Mouse (Mus musculus) kidney, embryonic 15.5 days (tissue): ENCODE results near the gene Sephs2. TPM values are rescaled to one million over a fixed set of nuclear protein-coding genes. Genes with fewer than 3 reads are reported as not detected.

ENCODE experiments used
- ATAC-seq: fragments of 200-750 bp; cut with Nextera tagmentation; replicated peaks from 2 replicates; pipeline ENCODE4 v1.8.0; 2017; ENCODE audit warnings: moderate TSS enrichment; ENCODE audit not compliant: low FRiP score
- H3K27ac ChIP-seq: fragments of 300-500 bp; sonication (generic); 2 replicates; pipeline ENCODE4 v1.5.1; 2015; ENCODE audit warnings: mild to moderate bottlenecking, inconsistent platforms
- H3K27me3 ChIP-seq: fragments of 300-500 bp; sonication (generic); 2 replicates; pipeline ENCODE4 v1.6.1; 2015; ENCODE audit warnings: inconsistent platforms
- H3K36me3 ChIP-seq: fragments of 300-500 bp; sonication (generic); 2 replicates; pipeline ENCODE4 v1.6.1; 2015; ENCODE audit warnings: inconsistent platforms
- H3K4me1 ChIP-seq: fragments of 300-500 bp; sonication (generic); 2 replicates; pipeline ENCODE4 v1.6.1; 2015; ENCODE audit warnings: inconsistent platforms
- H3K4me2 ChIP-seq: fragments of 300-500 bp; sonication (generic); 2 replicates; pipeline ENCODE4 v1.6.1; 2015; ENCODE audit warnings: moderate library complexity, mild to moderate bottlenecking, inconsistent platforms
- H3K4me3 ChIP-seq: fragments of 300-500 bp; sonication (generic); replicated peaks from 2 replicates; pipeline ENCODE4 v1.5.1; 2015; ENCODE audit warnings: mild to moderate bottlenecking, inconsistent platforms
- H3K9ac ChIP-seq: fragments of 300-500 bp; sonication (generic); 2 replicates; pipeline ENCODE4 v1.6.1; 2015; ENCODE audit warnings: mild to moderate bottlenecking, inconsistent platforms
- H3K9me3 ChIP-seq: fragments of 300-500 bp; sonication (generic); replicated peaks from 2 replicates; pipeline ENCODE4 v1.6.1; 2016; ENCODE audit warnings: inconsistent platforms
- WGBS: fragments of 180-500 bp; shearing (Covaris S2); methylation state at CpG from one replicate; pipeline ENCODE4 v1.1.7; 2015; ENCODE audit warnings: mixed read lengths; 5-methylcytosine and 5-hydroxymethylcytosine counted together
- polyA plus RNA-seq: library from polyadenylated mRNA; unstranded; fragments of >200 nt; fragmentation: Nextera tagmentation; extraction: Ambion mirVana; gene quantifications from 2 replicates; pipeline ENCODE4 v1.2.1, GENCODE M21; 2015

Gene Sephs2
- polyA plus RNA-seq: 112 and 113 TPM in 2 replicates

DNA sequence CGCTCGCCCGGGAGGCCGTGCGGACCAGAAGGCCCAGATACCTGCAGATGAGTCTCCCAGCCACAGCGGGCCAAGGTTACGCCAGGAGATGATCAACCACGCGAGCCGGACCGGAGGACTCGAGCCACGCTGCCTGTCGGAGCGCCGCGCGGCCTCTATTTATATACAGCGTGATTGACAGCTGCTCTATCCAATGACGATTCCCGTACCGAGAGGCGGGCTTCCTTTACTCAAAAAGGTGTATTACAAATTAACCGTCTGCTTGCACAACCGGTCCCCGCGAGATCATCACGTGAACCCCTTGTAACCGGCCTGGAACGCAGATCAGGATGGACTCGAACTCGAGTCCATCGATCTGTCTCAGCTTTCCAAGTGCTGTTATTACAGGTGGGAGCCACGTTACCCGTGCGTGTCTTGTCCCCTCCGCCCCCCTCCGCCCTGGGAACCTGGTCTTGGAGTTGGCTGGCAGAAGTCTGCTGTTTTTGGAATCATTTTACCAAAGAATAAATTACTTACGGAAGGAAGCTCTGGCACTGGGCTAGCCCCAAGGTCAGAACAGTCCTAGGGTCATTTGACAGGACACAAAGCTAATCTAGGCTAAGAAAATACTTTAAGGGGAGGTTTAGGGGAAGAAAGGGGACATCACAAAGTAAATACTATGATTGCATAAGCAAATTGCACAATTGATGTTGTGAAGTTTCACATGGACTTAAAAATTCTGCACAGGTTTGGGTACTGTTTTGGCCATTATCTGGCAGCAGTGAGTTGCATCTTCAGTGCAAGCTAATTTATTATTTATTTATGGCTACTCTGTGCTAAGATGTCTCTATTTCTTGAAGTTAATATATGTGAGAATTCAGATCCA lies at the start of gene Sephs2:
TSS of gene Sephs2 (minus strand) at position 131 of the 865 bp plus-strand sequence.
- under 1% methylated on average over 39 of the region's 39 CpGs for whole genome bisulfite sequencing
- Histone ChIP-seq H3K27me3 (no peaks in the 10 kb centered on the region), H3K9me3 (no peaks in the 10 kb centered on the region), H3K36me3 (peaks cover 31% of the 10 kb centered on the region), H3K4me1 (peaks cover 47% of the 10 kb centered on the region), H3K27ac (peak within 1 kb of the TSS; percentile 92), H3K4me2 (peak within 1 kb of the TSS; percentile 84), H3K4me3 (peak within 1 kb of the TSS; percentile 80), H3K9ac (peak within 1 kb of the TSS; percentile 84)
- peak; percentile 86 for ATAC-seq

DNA sequence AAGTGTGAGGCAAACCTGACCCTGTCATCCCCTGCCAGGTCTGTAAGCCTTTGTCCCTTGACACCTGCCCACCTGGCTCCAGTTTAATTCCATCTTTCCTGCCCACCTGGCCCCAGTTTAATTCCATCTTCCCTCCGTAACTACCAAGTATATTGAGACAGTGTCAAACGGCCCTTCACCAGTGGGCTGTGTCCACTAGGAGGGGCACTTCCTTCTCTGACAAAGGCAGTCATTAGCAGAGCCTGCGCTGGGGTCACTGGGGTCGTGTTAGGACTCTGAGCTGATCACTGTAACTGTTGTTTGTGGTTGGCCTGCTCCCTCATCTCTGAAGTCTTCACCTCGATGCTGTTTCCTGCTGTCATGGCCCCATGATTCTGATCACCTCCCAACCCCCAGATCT lies 48.2 kb upstream of the Sephs2 start:
- ATAC-seq: no peak
- no peaks in the 10 kb centered on the region for H3K36me3 ChIP-seq
- no peak overlapping the region for H3K4me3 ChIP-seq
- no peak overlapping the region for H3K4me2 ChIP-seq
- no peaks in the 10 kb centered on the region for H3K9me3 ChIP-seq
- H3K9ac ChIP-seq: no peak overlapping the region
- no peaks in the 10 kb centered on the region for H3K27me3 ChIP-seq
- H3K4me1 ChIP-seq: peaks cover 11% of the 10 kb centered on the region; the same call in 1 of the 2 replicates
- WGBS: 41% methylated on average over 5 of the region's 5 CpGs
- no peak overlapping the region for H3K27ac ChIP-seq

DNA sequence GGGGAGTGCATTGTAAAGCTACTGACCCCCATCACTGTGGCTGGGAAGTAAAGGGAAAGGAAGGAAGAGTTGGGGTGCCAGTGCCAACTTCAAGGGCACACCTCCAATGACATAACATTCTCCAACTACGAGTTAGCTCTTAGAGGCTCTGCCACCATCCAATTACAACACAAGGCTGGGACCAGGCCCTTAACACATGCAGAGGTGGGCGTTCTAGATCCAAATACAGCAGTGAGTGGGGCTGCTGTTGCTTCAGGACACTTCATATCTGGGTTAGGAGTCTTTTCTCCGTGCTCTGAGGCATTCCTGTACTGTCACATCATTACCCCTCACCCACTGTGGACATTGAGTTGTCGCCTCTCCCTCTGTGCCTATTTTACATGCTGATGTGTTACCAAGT lies 47.3 kb upstream of the Sephs2 start:
- Histone ChIP-seq H3K9ac (no peak overlapping the region), H3K4me3 (no peak overlapping the region), H3K9me3 (no peaks in the 10 kb centered on the region), H3K27me3 (no peaks in the 10 kb centered on the region), H3K4me1 (peaks cover 7% of the 10 kb centered on the region; the same call in 1 of the 2 replicates), H3K27ac (no peak overlapping the region), H3K4me2 (no peak overlapping the region), H3K36me3 (no peaks in the 10 kb centered on the region)
- no peak for ATAC-seq
- WGBS: 75% methylated on average over 4 of the region's 4 CpGs

DNA sequence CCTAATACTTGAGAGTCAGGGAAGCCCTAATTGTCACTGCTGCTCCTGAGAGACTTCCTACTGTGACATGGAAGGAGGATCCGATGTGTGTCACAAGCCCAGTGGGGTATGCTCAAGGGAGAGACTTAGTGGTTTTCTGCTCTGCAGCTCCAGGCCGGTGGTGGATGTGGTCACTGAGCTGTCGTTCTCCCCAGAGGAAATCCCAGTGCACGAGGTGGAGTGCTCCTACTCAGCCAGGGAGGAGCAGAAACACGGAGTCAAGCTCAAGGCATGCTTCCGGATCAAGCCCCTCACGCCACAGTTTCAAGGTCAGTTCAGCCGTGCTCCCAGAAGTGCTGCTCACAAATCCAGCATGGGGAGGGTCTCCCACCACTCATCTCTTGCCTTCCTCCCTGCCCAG lies 40.1 kb upstream of the Sephs2 start:
- Histone ChIP-seq H3K4me3 (no peak overlapping the region), H3K4me2 (no peak overlapping the region), H3K4me1 (no peaks in the 10 kb centered on the region), H3K9me3 (no peaks in the 10 kb centered on the region), H3K27me3 (0 out of 2 replicates have a peak, but pooled peaks cover 2% of the 10 kb centered on the region), H3K9ac (no peak overlapping the region), H3K27ac (no peak overlapping the region), H3K36me3 (no peaks in the 10 kb centered on the region)
- ATAC-seq: no peak
- 39% methylated on average over 8 of the region's 8 CpGs for WGBS

DNA sequence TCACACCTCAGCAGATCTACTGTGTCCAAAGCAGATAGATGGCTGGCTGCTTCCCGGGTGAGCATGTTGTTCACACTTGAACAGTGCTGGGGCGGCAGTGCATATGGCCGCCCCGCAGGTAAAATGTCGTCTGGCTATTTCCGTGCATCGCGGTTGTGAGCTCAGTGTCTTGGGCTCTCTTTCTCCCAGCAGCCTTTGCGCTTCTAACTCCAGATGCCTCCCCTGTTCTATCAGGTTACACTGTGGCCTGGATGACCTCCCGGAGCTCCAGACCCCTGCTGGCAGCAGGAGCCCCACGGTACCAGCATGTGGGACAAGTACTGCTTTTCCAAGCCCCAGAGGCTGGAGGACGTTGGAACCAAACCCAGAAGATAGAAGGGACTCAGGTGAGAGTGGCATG lies 36.1 kb upstream of the Sephs2 start:
- 59% methylated on average over 12 of the region's 12 CpGs for WGBS
- Histone ChIP-seq H3K27ac (no peak overlapping the region), H3K9ac (no peak overlapping the region), H3K4me2 (no peak overlapping the region), H3K27me3 (0 out of 2 replicates have a peak, but pooled peaks cover 2% of the 10 kb centered on the region), H3K4me3 (no peak overlapping the region), H3K9me3 (no peaks in the 10 kb centered on the region), H3K4me1 (no peaks in the 10 kb centered on the region), H3K36me3 (no peaks in the 10 kb centered on the region)
- ATAC-seq: no peak

DNA sequence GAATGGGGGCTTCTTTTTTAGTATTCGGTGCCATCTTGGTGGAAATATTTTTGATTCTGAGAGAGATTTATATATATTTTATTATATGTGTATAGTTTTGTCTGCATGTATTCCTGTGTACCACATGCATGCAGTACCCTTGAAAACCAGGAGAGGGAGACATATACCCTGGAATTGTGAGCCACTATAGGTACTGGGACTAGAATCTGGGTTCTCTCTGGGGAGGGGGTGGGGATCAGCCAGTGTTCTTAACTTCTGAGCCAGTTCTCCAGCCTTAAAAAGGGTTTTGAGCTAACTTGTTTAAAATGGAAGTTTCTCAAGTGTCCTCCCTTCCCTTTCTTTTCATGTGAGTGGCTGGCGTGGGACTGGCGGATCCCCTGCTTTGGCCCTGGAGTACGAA lies 35.0 kb upstream of the Sephs2 start:
- Histone ChIP-seq H3K36me3 (no peaks in the 10 kb centered on the region), H3K4me1 (no peaks in the 10 kb centered on the region), H3K27me3 (0 out of 2 replicates have a peak, but pooled peaks cover 2% of the 10 kb centered on the region), H3K9ac (no peak overlapping the region), H3K27ac (no peak overlapping the region), H3K4me3 (no peak overlapping the region), H3K9me3 (no peaks in the 10 kb centered on the region), H3K4me2 (no peak overlapping the region)
- WGBS: 76% methylated on average over 4 of the region's 4 CpGs
- no peak; the same call in 1 of the 2 replicates for ATAC-seq

DNA sequence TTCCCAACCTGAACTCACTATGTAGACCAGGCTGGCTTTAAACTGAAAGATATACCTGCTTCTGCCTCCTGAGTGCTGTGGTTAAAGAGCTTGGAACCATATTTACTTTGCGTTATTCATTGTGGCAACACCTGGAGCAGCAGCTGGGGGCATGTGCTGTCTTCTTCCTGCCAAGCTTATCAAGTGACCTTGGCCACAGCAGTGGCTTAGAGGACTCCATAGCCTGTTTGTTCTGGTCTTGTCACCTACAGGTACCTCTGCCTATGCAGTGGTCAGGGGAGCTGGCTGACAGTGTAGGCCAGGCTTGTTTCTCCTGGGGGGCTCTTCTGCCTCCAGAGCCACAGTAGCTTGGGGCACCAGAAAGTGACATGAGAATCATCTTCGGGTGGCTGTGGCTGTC lies 34.6 kb upstream of the Sephs2 start:
- H3K4me2 ChIP-seq: no peak overlapping the region
- H3K27me3 ChIP-seq: 0 out of 2 replicates have a peak, but pooled peaks cover 2% of the 10 kb centered on the region
- H3K4me3 ChIP-seq: no peak overlapping the region
- no peak overlapping the region for H3K27ac ChIP-seq
- H3K9ac ChIP-seq: no peak overlapping the region
- no peaks in the 10 kb centered on the region for H3K9me3 ChIP-seq
- 74% methylated on average over 2 of the region's 2 CpGs for WGBS
- no peak for ATAC-seq
- no peaks in the 10 kb centered on the region for H3K4me1 ChIP-seq
- H3K36me3 ChIP-seq: no peaks in the 10 kb centered on the region

DNA sequence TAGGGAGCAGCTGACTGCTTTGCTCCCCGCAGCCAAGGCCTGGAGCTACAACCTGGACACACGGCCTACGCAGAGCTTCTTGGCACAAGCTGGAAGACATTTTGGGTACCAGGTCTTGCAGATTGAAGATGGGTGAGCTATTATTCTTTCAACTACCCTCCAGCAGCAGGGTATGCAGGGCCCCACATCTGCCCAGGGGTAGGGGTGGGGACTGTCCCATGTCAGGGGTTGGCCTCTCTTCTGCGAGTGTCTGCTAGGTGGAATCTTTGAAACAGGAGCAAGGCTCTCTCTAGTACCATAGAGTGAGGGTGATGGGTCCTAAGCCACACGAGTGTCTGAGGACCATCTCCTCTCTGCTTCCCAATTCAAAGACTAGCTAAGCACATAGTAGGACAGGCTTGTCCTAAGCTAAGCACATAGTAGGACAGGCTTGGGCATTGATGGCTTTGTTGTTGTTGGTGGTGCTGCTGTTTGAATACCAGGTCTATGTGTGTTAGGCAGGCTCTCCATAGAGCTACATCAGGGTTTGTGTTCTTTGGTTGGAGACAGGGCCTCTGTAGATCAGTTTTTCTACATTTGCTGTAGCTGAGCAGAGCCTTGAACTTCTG lies 23.8 kb upstream of the Sephs2 start:
- ATAC-seq: no peak
- H3K4me3 ChIP-seq: no peak overlapping the region
- no peaks in the 10 kb centered on the region for H3K9me3 ChIP-seq
- no peaks in the 10 kb centered on the region for H3K27me3 ChIP-seq
- no peak overlapping the region for H3K27ac ChIP-seq
- H3K4me1 ChIP-seq: no peaks in the 10 kb centered on the region
- whole genome bisulfite sequencing: 84% methylated on average over 5 of the region's 5 CpGs
- no peak overlapping the region for H3K4me2 ChIP-seq
- no peaks in the 10 kb centered on the region for H3K36me3 ChIP-seq
- H3K9ac ChIP-seq: no peak overlapping the region

DNA sequence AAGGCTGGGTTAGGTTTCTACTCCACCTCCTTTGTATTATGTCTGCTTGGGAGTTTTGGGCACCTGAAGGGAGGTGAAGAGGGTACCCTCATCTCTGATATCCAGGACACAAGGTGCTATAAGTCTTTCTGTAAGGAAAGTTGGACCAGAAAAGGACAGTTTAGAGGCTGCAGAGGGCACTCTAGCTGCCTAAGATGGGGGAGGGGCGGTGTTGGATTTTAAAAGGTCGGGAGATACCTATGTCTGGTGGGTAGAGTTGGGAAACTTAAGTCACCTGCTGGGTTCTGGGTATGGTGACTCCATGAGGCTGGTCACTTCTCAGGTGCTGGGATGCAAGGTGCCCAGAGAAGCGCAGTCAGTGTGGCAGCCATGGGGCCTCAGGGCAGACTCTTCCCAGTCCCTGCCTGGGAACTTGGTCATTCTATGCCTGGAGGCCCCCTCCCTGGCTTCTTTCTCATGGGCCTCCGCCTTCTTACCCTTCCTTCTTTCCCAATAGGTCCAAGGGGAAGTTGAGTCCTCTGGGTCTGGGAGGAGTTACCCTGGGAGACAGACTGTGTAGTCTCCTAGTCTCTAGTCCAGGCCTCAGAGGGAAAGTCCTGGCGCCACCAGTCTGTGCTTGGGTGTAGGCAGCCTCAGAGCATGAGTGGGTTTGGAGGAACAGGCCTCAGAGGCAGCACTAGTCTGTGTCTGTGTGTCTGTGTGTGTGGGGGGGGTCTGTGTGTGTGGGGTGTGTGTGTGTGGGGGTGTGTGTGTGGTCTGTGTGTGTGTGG lies 23.1 kb upstream of the Sephs2 start:
- no peaks in the 10 kb centered on the region for H3K36me3 ChIP-seq
- no peak overlapping the region for H3K9ac ChIP-seq
- H3K4me1 ChIP-seq: no peaks in the 10 kb centered on the region
- no peak overlapping the region for H3K4me3 ChIP-seq
- no peak overlapping the region for H3K4me2 ChIP-seq
- H3K9me3 ChIP-seq: no peaks in the 10 kb centered on the region
- 83% methylated on average over 5 of the region's 5 CpGs for WGBS
- no peaks in the 10 kb centered on the region for H3K27me3 ChIP-seq
- ATAC-seq: no peak
- no peak overlapping the region for H3K27ac ChIP-seq

DNA sequence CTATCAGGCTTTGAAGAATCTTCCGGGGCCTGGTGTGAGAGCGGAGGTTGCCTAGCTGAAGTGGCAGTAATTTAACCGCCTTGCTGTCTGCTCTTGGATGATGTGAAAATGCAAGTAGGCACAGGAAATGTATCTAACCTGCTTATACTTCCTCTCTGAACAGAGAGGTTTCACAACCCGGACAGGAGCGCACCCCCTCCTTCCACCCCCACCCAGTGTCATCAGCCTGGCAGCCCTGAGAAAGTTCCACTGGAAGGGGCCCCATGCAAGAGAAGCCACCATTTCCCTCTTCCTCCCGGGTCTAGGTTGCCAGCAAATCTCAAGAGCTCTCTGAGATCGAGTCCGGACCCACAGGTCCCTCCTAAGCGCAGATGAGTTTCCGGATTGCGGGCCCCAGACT lies 22.2 kb upstream of the Sephs2 start, which contains the start of gene Itgal:
TSS of gene Itgal (plus strand) at position 163 of the 400 bp plus-strand sequence.
- no peaks in the 10 kb centered on the region for H3K4me1 ChIP-seq
- WGBS: 76% methylated on average over 11 of the region's 11 CpGs
- no peaks in the 10 kb centered on the region for H3K9me3 ChIP-seq
- H3K9ac ChIP-seq: no peak within 1 kb of the TSS
- no peak for ATAC-seq
- H3K27me3 ChIP-seq: no peaks in the 10 kb centered on the region
- H3K27ac ChIP-seq: no peak within 1 kb of the TSS
- H3K4me2 ChIP-seq: no peak within 1 kb of the TSS
- H3K36me3 ChIP-seq: no peaks in the 10 kb centered on the region
- H3K4me3 ChIP-seq: no peak within 1 kb of the TSS

DNA sequence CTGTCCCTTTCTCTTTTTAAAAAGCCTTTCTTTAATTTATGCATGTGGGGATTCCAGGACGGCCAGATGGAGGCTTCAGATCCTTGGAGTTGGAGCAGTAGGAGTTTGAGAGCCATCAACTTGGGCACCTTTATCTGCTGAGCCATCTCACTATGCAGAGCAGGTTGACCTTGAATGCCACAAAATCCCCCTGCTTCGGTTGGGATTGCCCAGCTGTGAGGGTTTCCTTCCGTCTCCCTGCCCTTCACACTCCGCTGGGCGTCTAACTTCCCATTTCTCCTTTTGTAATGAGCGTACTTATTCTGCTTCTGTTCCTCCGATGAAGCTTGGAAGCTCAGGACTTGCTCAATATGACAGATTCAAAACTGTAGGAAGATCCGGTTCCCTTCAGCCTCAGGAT lies 16.3 kb upstream of the Sephs2 start:
- no peaks in the 10 kb centered on the region for H3K36me3 ChIP-seq
- H3K4me1 ChIP-seq: peaks cover 10% of the 10 kb centered on the region
- no peaks in the 10 kb centered on the region for H3K27me3 ChIP-seq
- no peak overlapping the region for H3K4me2 ChIP-seq
- H3K27ac ChIP-seq: no peak overlapping the region
- H3K4me3 ChIP-seq: no peak overlapping the region
- whole genome bisulfite sequencing: 44% methylated on average over 8 of the region's 8 CpGs
- no peak for ATAC-seq
- H3K9ac ChIP-seq: no peak overlapping the region
- H3K9me3 ChIP-seq: 0 out of 2 replicates have a peak, but pooled peaks cover 13% of the 10 kb centered on the region

DNA sequence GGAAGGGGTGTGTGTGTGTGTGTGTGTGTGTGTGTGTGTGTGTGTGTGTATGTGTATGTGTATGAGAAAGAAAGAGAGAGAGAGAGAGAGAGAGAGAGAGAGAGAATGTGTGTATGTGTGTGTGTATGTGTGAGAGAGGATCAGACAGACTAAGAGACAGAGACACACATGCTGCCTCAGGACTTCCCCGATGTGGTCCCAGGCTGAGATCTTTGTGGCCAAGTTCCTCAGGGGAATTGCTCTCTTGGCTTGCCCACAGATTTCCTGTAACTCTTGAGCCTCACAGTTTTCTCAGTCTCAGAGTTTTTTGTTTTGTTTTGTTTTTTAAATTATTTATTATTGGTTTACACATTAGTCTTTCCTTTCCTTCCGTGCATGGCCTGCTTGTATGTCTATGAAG lies 15.5 kb upstream of the Sephs2 start:
- Histone ChIP-seq H3K4me3 (no peak overlapping the region), H3K27ac (no peak overlapping the region), H3K4me2 (no peak overlapping the region), H3K9ac (no peak overlapping the region), H3K9me3 (0 out of 2 replicates have a peak, but pooled peaks cover 13% of the 10 kb centered on the region), H3K4me1 (peaks cover 10% of the 10 kb centered on the region), H3K27me3 (no peaks in the 10 kb centered on the region), H3K36me3 (no peaks in the 10 kb centered on the region)
- ATAC-seq: no peak
- WGBS: 72% methylated on average over 2 of the region's 2 CpGs
